Mouse (Mus musculus) heart, adult 8-10 months (tissue): Measurements from ENCODE around the gene Rab37. TPM values are rescaled to one million over a fixed set of nuclear protein-coding genes. Genes with fewer than 3 reads are reported as not detected.

Source experiments
- DNase-seq: peaks from one replicate; pipeline ENCODE4 v3.0.0; 2022; ENCODE audit warnings: low spot score
- total RNA-seq, 4 experiments: library from RNA; stranded (reverse); gene quantifications; 2 replicates each; pipeline ENCODE4 v1.2.4; 2022

Rab37 gene
- total RNA-seq, 4 experiments from 2014 or later = 0.34 to 1.0 (median 0.63) TPM

GRCm38 (mm10) chr11:115085064-115085463, 6.2 kb upstream of the Rab37 start:
- no peak for DNase-seq

- no peak for DNase-seq
Measured at GRCm38 (mm10) chr11:115086213-115086612, 5.0 kb upstream of the Rab37 start.

- DNase-seq = no peak
Measured at GRCm38 (mm10) chr11:115089853-115090252, 1.4 kb upstream of the Rab37 start.

GRCm38 (mm10) chr11:115092140-115092539, 909 bp downstream of the Rab37 start:
- no peak for DNase-seq

GRCm38 (mm10) chr11:115098203-115098932, 7.1 kb downstream of the Rab37 start:
- peak; percentile 4 for DNase-seq

- DNase-seq = no peak
Measured at GRCm38 (mm10) chr11:115099241-115099840, 8.1 kb downstream of the Rab37 start.

GRCm38 (mm10) chr11:115100032-115100621, 8.9 kb downstream of the Rab37 start:
- no peak for DNase-seq

GRCm38 (mm10) chr11:115100741-115101140, 9.5 kb downstream of the Rab37 start:
- no peak for DNase-seq

GRCm38 (mm10) chr11:115101615-115102051, 10.4 kb downstream of the Rab37 start:
- no peak for DNase-seq

- DNase-seq = no peak
Measured at GRCm38 (mm10) chr11:115102116-115102515, 10.9 kb downstream of the Rab37 start.

GRCm38 (mm10) chr11:115103470-115104413, 12.5 kb downstream of the Rab37 start:
- no peak for DNase-seq

- DNase-seq = no peak
Measured at GRCm38 (mm10) chr11:115104769-115105563, 13.7 kb downstream of the Rab37 start.

- DNase-seq = no peak
Measured at GRCm38 (mm10) chr11:115106638-115107037, 15.4 kb downstream of the Rab37 start.

- no peak for DNase-seq
Measured at GRCm38 (mm10) chr11:115107403-115107916, 16.2 kb downstream of the Rab37 start.

- DNase-seq = no peak
Measured at GRCm38 (mm10) chr11:115108176-115108575, 16.9 kb downstream of the Rab37 start.

- no peak for DNase-seq
Measured at GRCm38 (mm10) chr11:115110271-115110670, 19.0 kb downstream of the Rab37 start.

GRCm38 (mm10) chr11:115112196-115112595, 21.0 kb downstream of the Rab37 start:
- no peak for DNase-seq

GRCm38 (mm10) chr11:115119409-115119808, 28.2 kb downstream of the Rab37 start:
- DNase-seq = no peak

GRCm38 (mm10) chr11:115128483-115128882, 37.3 kb downstream of the Rab37 start:
- no peak for DNase-seq

GRCm38 (mm10) chr11:115129508-115130126, 38.4 kb downstream of the Rab37 start:
- DNase-seq = no peak
